Mouse (Mus musculus) midbrain, embryonic 15.5 days (tissue): ENCODE measurements at regions not wholly inside any gene's neighbourhood (a gene's known extent, or its start where the extent isn't known, plus 50 kb on each side); places are given as distances from the start of the nearest gene placed in this dataset.
A peak's percentile ranks its signal among the peaks of the same experiment; 100 is the strongest.

Source experiments
- ATAC-seq: fragments of 200-750 bp; cut with Nextera tagmentation; replicated peaks from 2 replicates; pipeline ENCODE4 v1.8.0; 2017; ENCODE audit warnings: moderate TSS enrichment
- H3K27ac ChIP-seq: fragments of 300-500 bp; sonication (generic); 2 replicates; pipeline ENCODE4 v1.5.1; 2015; ENCODE audit warnings: mild to moderate bottlenecking, inconsistent platforms
- H3K27me3 ChIP-seq: fragments of 300-500 bp; sonication (generic); replicated peaks from 2 replicates; pipeline ENCODE4 v1.6.1; 2015; ENCODE audit warnings: inconsistent platforms
- H3K36me3 ChIP-seq: fragments of 300-500 bp; sonication (generic); replicated peaks from 2 replicates; pipeline ENCODE4 v1.6.1; 2015; ENCODE audit warnings: inconsistent platforms
- H3K4me1 ChIP-seq: fragments of 300-500 bp; sonication (generic); 2 replicates; pipeline ENCODE4 v1.6.1; 2015; ENCODE audit warnings: inconsistent platforms
- H3K4me2 ChIP-seq: fragments of 300-500 bp; sonication (generic); 2 replicates; pipeline ENCODE4 v1.6.1; 2015; ENCODE audit warnings: inconsistent platforms, mild to moderate bottlenecking, moderate library complexity
- H3K4me3 ChIP-seq: fragments of 300-500 bp; sonication (generic); 2 replicates; pipeline ENCODE4 v1.5.1; 2015; ENCODE audit warnings: mild to moderate bottlenecking, inconsistent platforms
- H3K9ac ChIP-seq: fragments of 300-500 bp; sonication (generic); 2 replicates; pipeline ENCODE4 v1.6.1; 2015; ENCODE audit warnings: mild to moderate bottlenecking, inconsistent platforms
- H3K9me3 ChIP-seq: fragments of 300-500 bp; sonication (generic); 2 replicates; pipeline ENCODE4 v1.6.1; 2016; ENCODE audit warnings: inconsistent platforms
- WGBS: fragments of 180-500 bp; shearing (Covaris S2); methylation state at CpG from one replicate; pipeline ENCODE4 v1.1.7; 2015; ENCODE audit warnings: mixed read lengths; 5-methylcytosine and 5-hydroxymethylcytosine counted together

DNA sequence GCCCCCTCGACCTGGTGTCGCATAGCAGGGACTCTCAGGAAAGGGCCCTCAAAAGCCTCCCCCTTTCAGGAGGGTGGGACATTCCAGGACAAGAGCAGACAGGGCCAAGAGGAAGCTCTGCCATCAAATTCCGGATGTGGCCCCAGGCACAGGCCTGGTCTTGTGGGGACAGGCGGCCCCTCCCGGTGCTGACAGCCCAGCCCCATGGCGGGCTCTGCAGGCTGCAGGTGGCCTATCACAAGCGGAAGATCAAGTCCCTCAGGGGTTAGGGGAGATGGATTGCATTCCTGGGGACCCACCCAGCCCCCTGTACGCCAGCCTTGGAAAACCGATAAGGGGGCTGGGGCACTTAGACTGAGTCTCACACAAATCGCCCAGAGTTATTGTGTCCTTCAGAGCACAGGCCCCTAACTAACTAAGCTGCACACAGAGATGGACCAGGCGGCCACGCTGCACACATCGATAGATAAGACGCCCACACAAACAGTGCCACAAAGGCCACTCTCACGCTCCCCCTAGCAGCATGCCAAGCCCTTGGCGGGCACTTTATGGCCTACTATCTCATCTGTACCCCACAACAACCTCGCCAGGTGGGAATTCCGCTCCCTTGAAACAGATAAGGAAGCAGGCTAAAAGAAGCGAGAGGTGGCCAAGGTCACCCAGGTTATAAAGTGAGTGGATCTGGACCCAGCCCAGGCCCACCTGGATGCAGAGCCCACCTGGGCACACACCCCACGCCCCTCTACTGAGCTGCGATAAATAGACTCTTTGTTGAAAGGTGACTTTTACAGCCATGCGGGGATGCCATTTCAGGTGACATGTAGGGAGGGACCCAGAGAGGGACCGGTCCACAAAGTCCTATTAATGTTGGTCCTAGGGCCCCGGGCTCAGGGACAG is 55.5 kb downstream of the Gm5294 start:
- H3K27ac ChIP-seq = no peak overlapping the region
- H3K9ac ChIP-seq = no peak overlapping the region
- WGBS = 83% methylated on average over 24 of the region's 24 CpGs
- no peak overlapping the region for H3K4me2 ChIP-seq
- no peak overlapping the region for H3K4me3 ChIP-seq
- H3K27me3 ChIP-seq = no peaks in the 10 kb centered on the region
- H3K4me1 ChIP-seq = no peaks in the 10 kb centered on the region
- H3K36me3 ChIP-seq = no peaks in the 10 kb centered on the region
- ATAC-seq = no peak
- H3K9me3 ChIP-seq = no peaks in the 10 kb centered on the region

GRCm38 (mm10) chr5:138881649-138882226 is 61.9 kb downstream of the Gm5294 start:
- 50% methylated on average over 9 of the region's 9 CpGs for WGBS
- no peak overlapping the region for H3K9ac ChIP-seq
- no peak overlapping the region for H3K4me3 ChIP-seq
- no peaks in the 10 kb centered on the region for H3K27me3 ChIP-seq
- no peaks in the 10 kb centered on the region for H3K9me3 ChIP-seq
- H3K4me1 ChIP-seq = no peaks in the 10 kb centered on the region
- no peak overlapping the region for H3K27ac ChIP-seq
- ATAC-seq = no peak
- H3K36me3 ChIP-seq = no peaks in the 10 kb centered on the region
- H3K4me2 ChIP-seq = no peak overlapping the region

DNA sequence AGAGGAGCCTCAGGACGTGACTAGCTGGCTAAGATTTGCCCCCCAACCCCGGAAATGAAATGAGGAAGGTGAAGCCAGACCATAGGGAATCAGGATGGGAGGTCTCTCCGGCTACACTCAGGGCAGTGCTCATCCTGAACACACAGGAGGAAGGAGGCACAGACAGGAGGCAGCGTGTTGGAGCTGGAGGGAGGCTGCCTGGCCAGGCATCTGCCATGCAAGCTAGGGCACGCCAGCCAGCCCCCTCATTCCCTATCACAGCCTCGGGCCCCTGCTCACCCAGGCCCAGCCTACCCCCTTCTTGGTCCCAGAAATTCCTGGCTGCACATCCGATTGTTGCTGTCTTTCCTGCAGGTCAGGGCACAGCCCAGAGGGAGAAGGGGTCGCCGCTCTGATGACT is 63.7 kb downstream of the Gm5294 start:
- no peaks in the 10 kb centered on the region for H3K9me3 ChIP-seq
- no peak overlapping the region for H3K9ac ChIP-seq
- H3K36me3 ChIP-seq = no peaks in the 10 kb centered on the region
- no peak overlapping the region for H3K27ac ChIP-seq
- H3K27me3 ChIP-seq = no peaks in the 10 kb centered on the region
- H3K4me1 ChIP-seq = no peaks in the 10 kb centered on the region
- H3K4me3 ChIP-seq = no peak overlapping the region
- H3K4me2 ChIP-seq = no peak overlapping the region
- no peak for ATAC-seq
- 78% methylated on average over 9 of the region's 9 CpGs for WGBS

GRCm38 (mm10) chr5:138885905-138886304 is 66.0 kb downstream of the Gm5294 start:
- H3K4me2 ChIP-seq = no peak overlapping the region
- no peak for ATAC-seq
- no peaks in the 10 kb centered on the region for H3K9me3 ChIP-seq
- no peaks in the 10 kb centered on the region for H3K36me3 ChIP-seq
- 83% methylated on average over 3 of the region's 3 CpGs for WGBS
- H3K9ac ChIP-seq = no peak overlapping the region
- H3K4me1 ChIP-seq = no peaks in the 10 kb centered on the region
- no peak overlapping the region for H3K27ac ChIP-seq
- H3K27me3 ChIP-seq = no peaks in the 10 kb centered on the region
- no peak overlapping the region for H3K4me3 ChIP-seq

- ATAC-seq = no peak
- no peak overlapping the region for H3K9ac ChIP-seq
- WGBS = 63% methylated on average over 9 of the region's 9 CpGs
- no peaks in the 10 kb centered on the region for H3K27me3 ChIP-seq
- no peak overlapping the region for H3K4me2 ChIP-seq
- H3K4me3 ChIP-seq = no peak overlapping the region
- no peaks in the 10 kb centered on the region for H3K36me3 ChIP-seq
- H3K27ac ChIP-seq = no peak overlapping the region
- no peaks in the 10 kb centered on the region for H3K9me3 ChIP-seq
- H3K4me1 ChIP-seq = no peaks in the 10 kb centered on the region
Observed at GRCm38 (mm10) chr5:138888749-138889148, 68.9 kb downstream of the Gm5294 start.

GRCm38 (mm10) chr5:138889760-138890159 is 69.9 kb downstream of the Gm5294 start:
- Histone ChIP-seq H3K4me1 (no peaks in the 10 kb centered on the region), H3K9me3 (no peaks in the 10 kb centered on the region), H3K36me3 (no peaks in the 10 kb centered on the region), H3K4me2 (no peak overlapping the region), H3K4me3 (no peak overlapping the region), H3K27me3 (no peaks in the 10 kb centered on the region), H3K9ac (no peak overlapping the region), H3K27ac (no peak overlapping the region)
- no peak for ATAC-seq
- WGBS = 78% methylated on average over 5 of the region's 5 CpGs

DNA sequence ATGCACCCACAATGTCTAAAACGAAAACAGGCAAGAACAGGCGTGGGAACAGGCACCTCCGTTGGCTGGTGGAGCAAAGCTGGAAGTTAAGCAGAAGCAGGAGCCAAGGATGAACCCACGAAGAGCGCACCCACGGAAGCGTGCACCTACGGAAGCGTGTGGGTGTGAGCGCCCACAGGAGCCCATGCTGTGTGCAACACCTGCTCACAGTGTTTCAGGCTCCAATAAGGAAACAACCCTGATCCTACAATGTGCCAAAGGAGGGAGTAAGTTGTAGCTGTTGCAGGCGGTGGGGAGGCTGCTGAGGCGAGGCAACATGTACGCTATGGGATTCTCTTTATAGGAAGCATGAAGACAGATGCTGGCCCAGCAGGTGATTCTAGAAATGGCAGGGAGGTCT is 74.6 kb downstream of the Gm5294 start:
- Histone ChIP-seq H3K27me3 (no peaks in the 10 kb centered on the region), H3K4me1 (no peaks in the 10 kb centered on the region), H3K4me2 (no peak overlapping the region), H3K9me3 (no peaks in the 10 kb centered on the region), H3K36me3 (no peaks in the 10 kb centered on the region), H3K27ac (no peak overlapping the region), H3K9ac (no peak overlapping the region), H3K4me3 (no peak overlapping the region)
- WGBS = 86% methylated on average over 13 of the region's 13 CpGs
- ATAC-seq = no peak

DNA sequence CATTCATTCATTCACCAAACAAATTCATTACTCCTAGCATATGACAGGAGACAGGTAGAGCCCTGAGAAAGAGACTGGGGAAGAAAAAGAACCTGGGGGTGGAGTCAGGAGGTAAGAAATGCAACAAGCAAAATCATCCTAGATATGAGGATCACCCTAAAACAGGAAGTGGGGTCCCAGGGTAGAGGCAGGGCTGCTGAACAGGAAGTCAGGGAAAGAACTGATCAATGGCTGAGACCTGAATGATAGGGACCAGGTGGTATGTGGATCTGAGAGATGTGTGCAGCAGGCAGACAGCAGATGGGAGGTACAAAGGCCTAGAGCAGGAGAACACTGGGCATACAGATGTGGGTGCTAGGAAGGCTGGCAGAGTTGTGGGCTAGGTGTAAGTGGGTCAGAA is 77.4 kb downstream of the Gm5294 start:
- Histone ChIP-seq H3K9me3 (no peaks in the 10 kb centered on the region), H3K9ac (no peak overlapping the region), H3K4me3 (no peak overlapping the region), H3K4me2 (no peak overlapping the region), H3K4me1 (no peaks in the 10 kb centered on the region), H3K36me3 (no peaks in the 10 kb centered on the region), H3K27me3 (no peaks in the 10 kb centered on the region), H3K27ac (no peak overlapping the region)
- ATAC-seq = no peak

GRCm38 (mm10) chr5:138898440-138898839 is 78.6 kb downstream of the Gm5294 start:
- 62% methylated on average over 7 of the region's 7 CpGs for WGBS
- H3K27me3 ChIP-seq = no peaks in the 10 kb centered on the region

DNA sequence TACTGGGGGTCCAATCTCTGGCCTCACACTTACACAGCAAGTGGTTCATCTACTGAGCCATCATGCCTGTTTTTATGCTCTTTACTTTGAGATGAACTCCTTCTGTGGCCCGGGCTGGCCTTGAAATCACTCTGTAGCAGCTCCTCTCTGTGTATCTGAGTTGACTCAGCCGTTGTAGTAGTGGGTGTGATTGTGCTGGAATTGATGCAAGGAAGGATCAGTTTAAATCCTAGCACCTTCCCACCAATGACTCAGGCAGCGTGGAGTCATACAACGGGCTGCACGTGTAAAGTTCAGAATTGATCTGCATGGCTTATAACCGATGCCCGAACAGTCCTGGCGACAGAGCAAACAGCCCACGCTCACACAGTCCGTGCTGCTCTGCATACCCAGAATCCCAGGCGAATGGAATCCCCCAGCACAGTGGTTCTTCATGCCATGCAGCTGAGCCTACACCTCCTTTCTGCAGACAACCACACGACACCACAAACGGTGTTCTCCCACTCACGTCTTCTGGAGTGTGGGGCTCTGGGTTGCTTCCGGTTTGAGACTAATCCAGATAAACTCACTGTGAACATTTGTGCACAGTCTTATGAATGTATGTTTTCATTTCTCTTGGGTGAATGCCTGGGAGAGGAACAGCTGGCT is 81.2 kb downstream of the Gm5294 start:
- no peak for ATAC-seq
- Histone ChIP-seq H3K4me3 (no peak overlapping the region), H3K27ac (no peak overlapping the region), H3K27me3 (no peaks in the 10 kb centered on the region), H3K9ac (no peak overlapping the region), H3K4me2 (no peak overlapping the region), H3K36me3 (no peaks in the 10 kb centered on the region), H3K4me1 (no peaks in the 10 kb centered on the region), H3K9me3 (no peaks in the 10 kb centered on the region)
- WGBS = 81% methylated on average over 15 of the region's 15 CpGs

More at GRCm38 (mm10) chr5:138898440-138898839, 78.6 kb downstream of the Gm5294 start:
- Histone ChIP-seq H3K36me3 (no peaks in the 10 kb centered on the region), H3K9ac (no peak overlapping the region), H3K4me2 (no peak overlapping the region), H3K27ac (no peak overlapping the region), H3K4me1 (no peaks in the 10 kb centered on the region), H3K4me3 (no peak overlapping the region), H3K9me3 (no peaks in the 10 kb centered on the region)
- ATAC-seq = no peak

GRCm38 (mm10) chr5:138902316-138902715 is 82.4 kb downstream of the Gm5294 start:
- H3K27ac ChIP-seq = no peak overlapping the region
- ATAC-seq = no peak
- H3K36me3 ChIP-seq = no peaks in the 10 kb centered on the region
- no peaks in the 10 kb centered on the region for H3K27me3 ChIP-seq
- H3K9ac ChIP-seq = no peak overlapping the region
- H3K4me1 ChIP-seq = no peaks in the 10 kb centered on the region
- no peaks in the 10 kb centered on the region for H3K9me3 ChIP-seq
- H3K4me3 ChIP-seq = no peak overlapping the region
- H3K4me2 ChIP-seq = no peak overlapping the region
- 96% methylated on average over 1 of the region's 1 CpGs for WGBS

DNA sequence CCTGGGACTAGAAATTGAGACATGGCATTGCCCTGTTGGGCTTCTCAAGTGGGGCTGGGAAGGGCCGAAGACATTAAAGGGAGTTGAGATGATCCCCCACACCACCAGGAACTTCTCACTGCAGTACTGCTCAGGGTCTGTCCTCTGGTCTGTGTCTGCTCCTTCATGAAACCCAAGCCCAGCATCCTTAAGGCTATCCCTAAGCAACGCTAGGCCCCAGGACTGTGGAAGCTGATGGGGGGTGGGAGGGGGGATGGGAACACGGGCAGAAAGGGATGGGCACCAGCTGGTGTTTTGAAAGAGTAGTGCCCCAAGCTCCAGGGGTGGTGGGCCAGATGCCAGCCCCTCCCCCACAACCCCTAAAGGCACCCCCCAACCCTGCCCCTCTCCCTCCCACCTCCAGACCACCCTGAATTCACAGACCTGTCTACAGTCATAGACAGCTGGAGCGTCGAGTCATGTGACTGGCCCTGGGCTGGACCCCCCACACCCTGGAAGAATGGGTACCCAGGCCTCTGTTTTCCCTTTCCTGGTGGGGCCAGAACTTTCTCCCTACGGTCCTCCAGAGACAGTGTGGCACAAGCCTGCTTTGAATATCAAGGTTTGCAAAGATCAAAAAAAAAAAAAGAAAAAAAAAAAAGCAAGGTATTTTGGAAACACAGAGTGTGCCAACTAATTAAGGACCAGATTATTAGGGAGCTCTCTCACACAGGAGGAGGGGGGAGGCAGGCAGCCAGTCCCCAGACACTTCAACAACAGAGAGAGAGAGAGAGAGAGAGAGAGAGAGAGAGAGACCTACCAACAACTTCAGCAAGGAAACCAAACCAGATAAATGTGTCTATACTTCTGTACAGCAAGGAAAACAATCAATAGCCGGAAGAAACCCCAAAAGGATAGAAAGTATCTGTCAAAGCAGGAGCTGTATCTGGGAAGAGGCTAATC is 85.1 kb downstream of the Pdgfa start:
- H3K9ac ChIP-seq = no peak overlapping the region
- H3K36me3 ChIP-seq = no peaks in the 10 kb centered on the region
- H3K4me3 ChIP-seq = no peak overlapping the region
- 0 out of 2 replicates have a peak overlapping the region, but pooled peaks have one; percentile 36 for H3K27ac ChIP-seq
- peak; percentile 48; the same call in 1 of the 2 replicates for ATAC-seq
- H3K4me2 ChIP-seq = no peak overlapping the region
- 36% methylated on average over 7 of the region's 7 CpGs for WGBS
- H3K27me3 ChIP-seq = no peaks in the 10 kb centered on the region
- no peaks in the 10 kb centered on the region for H3K9me3 ChIP-seq
- H3K4me1 ChIP-seq = peaks cover 12% of the 10 kb centered on the region; the same call in 1 of the 2 replicates
